ENCODE assay signal across 8 mouse cellular contexts in genomic region chr7:100894833-100895226, GRCm38 (mm10). TPM values are rescaled to one million over a fixed set of nuclear protein-coding genes. Genes with fewer than 3 reads are reported as not detected.
DNase-seq lines count a peak whose midpoint lies in the region; ATAC-seq lines count a peak whose summit lies in the region.

No protein-coding gene starts in this region.

- no peaks in the 10 kb centered on the region for H3K9me3 ChIP-seq in kidney, embryonic 16.5 days (ENCODE audit: low read length)
- no peaks in the 10 kb centered on the region for H3K9me3 ChIP-seq in embryonic facial prominence, embryonic 13.5 days
- H3K9me3 ChIP-seq in hindbrain, embryonic 15.5 days, result no peaks in the 10 kb centered on the region
- no peaks in the 10 kb centered on the region for H3K9me3 ChIP-seq in midbrain, embryonic 15.5 days

- peak overlapping the region; percentile 47 for H3K4me3 ChIP-seq in kidney, embryonic 16.5 days (ENCODE audit: low read length)
- H3K4me3 ChIP-seq in embryonic facial prominence, embryonic 13.5 days, result peak overlapping the region; percentile 58
- peak overlapping the region; percentile 56 for H3K4me3 ChIP-seq in hindbrain, embryonic 15.5 days
- H3K4me3 ChIP-seq in midbrain, embryonic 15.5 days, result peak overlapping the region; percentile 57

- no peak for DNase-seq in kidney, adult 11 months
- DNase-seq in embryo, embryonic 9.5 days (ENCODE audit: extremely low spot score), result no peak
- no peak for DNase-seq in frontal cortex, adult 2 months (ENCODE audit: extremely low spot score in 1 of 2, low spot score in 1 of 2)
- no peak for DNase-seq in adipocyte (ENCODE audit: low spot score)

- peaks cover 7% of the 10 kb centered on the region for H3K36me3 ChIP-seq in kidney, embryonic 16.5 days (ENCODE audit: insufficient read depth, low read length)
- H3K36me3 ChIP-seq in embryonic facial prominence, embryonic 13.5 days, result peaks cover 22% of the 10 kb centered on the region
- H3K36me3 ChIP-seq in hindbrain, embryonic 15.5 days, result no peaks in the 10 kb centered on the region
- H3K36me3 ChIP-seq in midbrain, embryonic 15.5 days (replicated peaks), result no peaks in the 10 kb centered on the region

- peak overlapping the region; percentile 78 for H3K4me2 ChIP-seq in kidney, embryonic 16.5 days (replicated peaks; ENCODE audit: low read depth, low read length)
- H3K4me2 ChIP-seq in embryonic facial prominence, embryonic 13.5 days, result peak overlapping the region; percentile 92
- peak overlapping the region; percentile 91 for H3K4me2 ChIP-seq in hindbrain, embryonic 15.5 days
- H3K4me2 ChIP-seq in midbrain, embryonic 15.5 days, result peak overlapping the region; percentile 91

- peak overlapping the region; percentile 68 for H3K9ac ChIP-seq in kidney, embryonic 16.5 days (replicated peaks; ENCODE audit: low read length)
- peak overlapping the region; percentile 83 for H3K9ac ChIP-seq in embryonic facial prominence, embryonic 13.5 days
- peak overlapping the region; percentile 67 for H3K9ac ChIP-seq in hindbrain, embryonic 15.5 days
- peak overlapping the region; percentile 66 for H3K9ac ChIP-seq in midbrain, embryonic 15.5 days

- ATAC-seq in kidney, embryonic 16.5 days (ENCODE audit: low FRiP score, low TSS enrichment), result peak; percentile 40; the same call in 1 of the 2 replicates
- 0 out of 2 replicates have a peak, but pooled peaks have one; percentile 2 for ATAC-seq in embryonic facial prominence, embryonic 13.5 days (ENCODE audit: insufficient number of reproducible peaks, insufficient read depth, low FRiP score, low TSS enrichment, low read depth)
- peak; percentile 62 for ATAC-seq in hindbrain, embryonic 15.5 days (ENCODE audit: low FRiP score, low read depth)
- ATAC-seq in midbrain, embryonic 15.5 days (replicated peaks), result peak; percentile 52; the same call in 1 of the 2 replicates

- peaks cover 33% of the 10 kb centered on the region for H3K4me1 ChIP-seq in kidney, embryonic 16.5 days (ENCODE audit: insufficient read depth, low read length)
- H3K4me1 ChIP-seq in embryonic facial prominence, embryonic 13.5 days, result peaks cover 35% of the 10 kb centered on the region
- peaks cover 29% of the 10 kb centered on the region for H3K4me1 ChIP-seq in hindbrain, embryonic 15.5 days (replicated peaks)
- H3K4me1 ChIP-seq in midbrain, embryonic 15.5 days, result peaks cover 33% of the 10 kb centered on the region

- 3% methylated on average over 12 of the region's 12 CpGs for WGBS in kidney, embryonic 16.5 days
- 3% methylated on average over 12 of the region's 12 CpGs for WGBS in embryonic facial prominence, embryonic 13.5 days
- 6% methylated on average over 12 of the region's 12 CpGs for WGBS in hindbrain, embryonic 15.5 days
- 5% methylated on average over 12 of the region's 12 CpGs for WGBS in midbrain, embryonic 15.5 days

- no peak overlapping the region for H3K27ac ChIP-seq in kidney, embryonic 16.5 days (ENCODE audit: low read length)
- no peak overlapping the region; the same call in 1 of the 2 replicates for H3K27ac ChIP-seq in embryonic facial prominence, embryonic 13.5 days
- H3K27ac ChIP-seq in hindbrain, embryonic 15.5 days (replicated peaks), result 0 out of 2 replicates have a peak overlapping the region, but pooled peaks have one; percentile 70
- peak overlapping the region; percentile 71 for H3K27ac ChIP-seq in midbrain, embryonic 15.5 days

- no peaks in the 10 kb centered on the region for H3K27me3 ChIP-seq in kidney, embryonic 16.5 days (ENCODE audit: insufficient read depth, low read length)
- H3K27me3 ChIP-seq in embryonic facial prominence, embryonic 13.5 days, result no peaks in the 10 kb centered on the region
- no peaks in the 10 kb centered on the region for H3K27me3 ChIP-seq in hindbrain, embryonic 15.5 days
- no peaks in the 10 kb centered on the region for H3K27me3 ChIP-seq in midbrain, embryonic 15.5 days (replicated peaks)

RNA-seq across cellular contexts. Expression of gene Relt, which starts 31.6 kb away (rescaled TPM):
- 3.8 and 4.8 TPM in 2 replicates for polyA plus RNA-seq in kidney, embryonic 16.5 days (2015; fragmentation: Nextera tagmentation; extraction: Ambion mirVana)
- 4.2 TPM in 2 replicates for polyA plus RNA-seq in embryonic facial prominence, embryonic 13.5 days (2015; fragmentation: Nextera tagmentation; extraction: Ambion mirVana)
- polyA plus RNA-seq in hindbrain, embryonic 15.5 days (2015; fragmentation: Nextera tagmentation; extraction: Ambion mirVana), result 5.6 TPM in 2 replicates
- polyA plus RNA-seq in midbrain, embryonic 15.5 days (2015; fragmentation: Nextera tagmentation; extraction: Ambion mirVana), result 4.7 and 5.9 TPM in 2 replicates
- 12.2 and 12.4 TPM in 2 replicates for polyA plus RNA-seq in frontal cortex, adult 2 months (2012; rRNA removed)

RNA-seq across cellular contexts. Expression of gene Arhgef17, which starts 37.1 kb away (rescaled TPM):
- 10.7 and 10.8 TPM in 2 replicates for polyA plus RNA-seq in kidney, embryonic 16.5 days (2015; fragmentation: Nextera tagmentation; extraction: Ambion mirVana)
- 8.0 and 8.3 TPM in 2 replicates for polyA plus RNA-seq in embryonic facial prominence, embryonic 13.5 days (2015; fragmentation: Nextera tagmentation; extraction: Ambion mirVana)
- polyA plus RNA-seq in hindbrain, embryonic 15.5 days (2015; fragmentation: Nextera tagmentation; extraction: Ambion mirVana), result 12.9 and 14.6 TPM in 2 replicates
- 13.9 and 14.4 TPM in 2 replicates for polyA plus RNA-seq in midbrain, embryonic 15.5 days (2015; fragmentation: Nextera tagmentation; extraction: Ambion mirVana)
- 74.9 and 86.0 TPM in 2 replicates for polyA plus RNA-seq in frontal cortex, adult 2 months (2012; rRNA removed)

Comparison
In these comparisons a context has a peak if more than half of its experiments do, and no peak if none do; other contexts are left out.
1. ATAC-seq: peak in every context shown above with its lines; median percentile 62 in hindbrain, embryonic 15.5 days; 52 in midbrain, embryonic 15.5 days; 40 in kidney, embryonic 16.5 days; 2 in embryonic facial prominence, embryonic 13.5 days.
2. H3K27ac ChIP-seq: peak in hindbrain, embryonic 15.5 days (single experiment) and midbrain, embryonic 15.5 days (single experiment); none in kidney, embryonic 16.5 days (single experiment) and embryonic facial prominence, embryonic 13.5 days (single experiment).
3. Peak in every context shown above with its lines, with median percentiles within 50 percentile points of each other: H3K4me2 ChIP-seq, H3K4me3 ChIP-seq and H3K9ac ChIP-seq.